Mouse (Mus musculus): ENCODE results near the gene Cltrn. TPM values are rescaled to one million over a fixed set of nuclear protein-coding genes. Genes with fewer than 3 reads are reported as not detected.

The Cltrn gene
- 1.6 and 2.8 TPM in 2 replicates for polyA plus RNA-seq (2012; rRNA removed)

DNA sequence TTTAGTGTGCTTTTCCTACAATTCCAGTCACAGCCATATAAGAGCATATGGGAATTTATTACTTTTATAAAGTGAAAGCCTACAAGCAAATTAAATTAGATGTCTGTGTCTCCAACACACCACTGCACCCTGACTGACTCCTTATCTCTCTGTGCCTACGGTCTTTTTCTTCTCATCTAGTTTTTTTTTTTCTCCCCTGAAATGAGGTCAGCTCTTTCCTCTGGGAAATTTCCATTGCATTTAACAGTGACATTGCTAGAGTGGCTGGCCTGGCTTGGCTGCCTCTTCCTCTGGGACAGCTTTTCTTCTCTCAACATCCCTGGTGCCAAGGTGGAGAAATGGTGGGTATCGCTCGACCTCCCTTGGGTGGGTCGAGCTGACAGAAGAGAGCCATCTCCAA, at the start of gene Cltrn:
Gene Cltrn (plus strand): TSS at position 249 of the 400 bp plus-strand sequence.

DNA sequence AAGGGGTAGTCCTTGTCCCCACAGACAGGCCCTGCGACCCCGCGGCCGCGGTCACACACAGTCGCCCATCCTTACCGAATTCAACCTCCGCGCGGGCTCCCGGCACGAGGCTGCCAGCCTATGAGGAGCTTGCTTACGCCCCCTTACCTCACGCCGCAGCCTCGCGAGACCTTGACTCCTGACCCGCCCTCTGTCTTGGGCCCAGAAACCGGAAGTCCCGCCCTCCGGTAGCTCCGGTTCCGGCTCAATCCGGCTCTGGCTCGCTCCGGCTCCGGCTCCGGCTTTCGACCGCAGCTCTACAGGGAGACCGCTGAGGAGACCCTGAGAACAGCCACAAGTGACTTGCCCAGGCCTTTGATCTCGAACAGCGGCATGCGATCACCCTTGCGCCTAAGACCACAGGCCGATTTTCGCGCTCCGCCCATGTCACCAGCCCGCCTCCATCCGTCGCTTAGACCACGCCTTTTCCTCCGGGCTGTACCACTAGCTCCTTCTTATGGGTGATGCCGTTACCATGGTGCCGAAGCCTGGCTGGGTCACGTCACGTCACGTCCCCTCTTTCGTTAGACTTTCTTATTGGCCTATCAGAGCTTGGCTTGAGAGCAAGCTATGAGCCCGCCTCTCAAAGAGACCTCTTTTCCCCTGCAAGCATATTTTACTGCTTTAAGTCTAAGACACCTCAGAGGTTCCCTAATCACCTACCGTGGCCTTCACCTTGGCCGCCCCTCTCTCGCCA, 12.4 kb upstream of the Cltrn start, which contains the start of gene Siah1b:
Gene Siah1b (minus strand): TSS at position 454 of the 736 bp plus-strand sequence.

DNA sequence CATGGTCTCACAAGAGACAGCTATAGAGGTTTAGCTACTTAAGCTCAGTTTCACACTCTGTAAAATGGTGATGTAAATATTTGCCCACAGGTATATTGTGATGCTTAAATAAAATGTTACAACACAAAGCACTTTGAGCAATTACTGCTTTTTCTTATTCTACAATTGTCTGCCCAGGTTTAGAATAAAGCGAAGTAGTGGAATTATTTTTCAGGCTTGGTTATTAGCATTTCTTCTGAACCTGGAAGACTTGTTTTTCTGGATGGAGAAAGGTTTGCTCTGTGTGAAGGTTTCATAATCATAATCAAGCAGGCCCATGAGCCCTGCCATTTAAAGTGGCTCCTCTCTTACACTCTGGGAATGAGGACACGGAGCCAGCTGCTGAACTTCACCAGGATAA, 50.4 kb downstream of the Cltrn start, which contains the start of gene Ace2:
Gene Ace2 (plus strand): TSS at position 301 of the 400 bp plus-strand sequence.

Other genes starting within 250 kb of the Cltrn start
- 2.7 and 3.0 TPM in 2 replicates for gene Ap1s2, start 179.8 kb upstream of the Cltrn start, polyA plus RNA-seq (2012; rRNA removed)
- 7.9 and 8.3 TPM in 2 replicates for gene Zrsr2, start 130.2 kb upstream of the Cltrn start, polyA plus RNA-seq (2012; rRNA removed)
- gene Car5b, start 60.8 kb upstream of the Cltrn start, polyA plus RNA-seq (2012; rRNA removed): 0.27 and 0.30 TPM in 2 replicates
- gene Siah1b, start 12.3 kb upstream of the Cltrn start, polyA plus RNA-seq (2012; rRNA removed): 7.5 and 7.7 TPM in 2 replicates
- gene Ace2, start 50.5 kb downstream of the Cltrn start, polyA plus RNA-seq (2012; rRNA removed): 0.26 and 0.54 TPM in 2 replicates
- gene Bmx, start 169.4 kb downstream of the Cltrn start, polyA plus RNA-seq (2012; rRNA removed): 0.99 and 1.1 TPM in 2 replicates
- gene Pir, start 180.5 kb downstream of the Cltrn start, polyA plus RNA-seq (2012; rRNA removed): 7.1 and 7.8 TPM in 2 replicates